Mouse (Mus musculus) mouse embryonic stem cell (cell line): Measurements from ENCODE around the gene Maml3.

Experiments
- in situ Hi-C, 2 experiments: fragments of 300-500 bp; cut with MboI; formaldehyde crosslinking; loops; 1 replicate in 1 of 2; 3 replicates in 1 of 2; pipeline ENCODE4 v1.14.3; 2019 to 2020; ENCODE audit warnings: low sequenced_read_pairs in 2 of 2, low pct_unique_long_range_greater_than_20kb in 1 of 2, mixed read lengths in 1 of 2; ENCODE audit not compliant: unreplicated experiment in 1 of 2

The Maml3 gene

DNA sequence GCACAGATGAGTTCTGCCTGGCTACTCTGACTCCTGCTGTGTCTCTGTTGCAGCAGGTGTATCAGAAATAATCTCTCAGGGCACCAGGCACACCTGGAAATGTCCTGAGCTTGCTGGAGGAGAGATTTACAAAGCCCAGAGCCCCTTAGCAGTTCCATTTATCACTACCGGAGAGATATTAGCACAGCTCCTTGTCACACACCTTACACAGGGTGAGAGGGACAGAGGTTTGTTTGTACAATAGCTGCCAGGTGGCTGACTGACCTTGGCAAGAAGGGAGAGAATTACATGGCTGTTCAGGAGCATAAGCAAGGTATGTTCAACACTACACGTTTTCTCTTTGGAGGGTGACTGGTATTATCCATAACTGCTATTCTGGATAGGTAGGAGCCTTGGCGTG is 409.2 kb downstream of the Maml3 start:
- in situ Hi-C loops, result no loop called here

- in situ Hi-C loops, result no loop called here
Observed at GRCm38 (mm10) chr3:51694576-51694975, 410.3 kb downstream of the Maml3 start.

- in situ Hi-C loops, result no loop called here
Observed at GRCm38 (mm10) chr3:51693196-51693595, 411.7 kb downstream of the Maml3 start.

- in situ Hi-C loops, result no loop called here
Observed at GRCm38 (mm10) chr3:51688725-51689124, 416.2 kb downstream of the Maml3 start.

DNA sequence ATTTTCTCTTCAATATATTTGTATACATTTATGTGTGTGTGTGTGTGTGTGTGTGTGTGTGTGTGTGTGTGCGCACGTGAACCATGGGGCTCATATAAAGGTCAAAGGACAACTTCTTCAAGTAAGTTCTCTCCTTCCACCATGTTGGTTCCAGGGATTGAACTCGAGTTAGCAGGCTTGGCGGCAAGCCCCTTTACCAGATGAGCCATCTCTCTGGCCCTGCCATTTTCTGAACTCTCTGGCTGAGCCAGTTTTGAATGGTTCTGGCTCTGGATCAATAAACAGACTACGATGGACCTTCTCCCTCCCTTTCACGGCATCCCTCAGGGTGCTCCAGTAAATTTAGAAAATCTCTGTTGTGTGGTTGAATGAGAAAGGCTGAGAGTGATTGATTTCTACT is 418.1 kb downstream of the Maml3 start:
- in situ Hi-C loops, result no loop called here

DNA sequence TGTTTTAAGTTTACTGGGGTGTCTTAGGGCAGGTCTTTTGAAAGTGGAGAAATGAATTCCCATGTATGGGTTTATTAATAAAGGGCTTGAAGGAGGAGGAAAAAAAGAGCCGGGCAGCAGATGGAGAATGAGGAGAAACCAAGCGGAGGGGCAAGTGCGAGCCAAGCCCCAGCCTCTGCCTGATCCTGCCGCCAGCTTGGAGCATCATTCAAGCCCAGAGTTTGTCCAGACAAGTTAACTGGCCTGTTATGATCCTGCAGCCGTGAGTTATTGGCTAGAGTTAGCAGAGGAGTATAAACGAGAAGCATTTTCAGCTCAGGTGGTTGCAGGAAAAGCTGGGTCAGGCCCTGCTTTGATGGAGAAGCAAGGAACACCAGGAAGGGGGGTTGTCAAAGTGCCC is 418.6 kb downstream of the Maml3 start:
- in situ Hi-C loops, result no loop called here

- in situ Hi-C loops, result no loop called here
Observed at GRCm38 (mm10) chr3:51685539-51685938, 419.3 kb downstream of the Maml3 start.

GRCm38 (mm10) chr3:51674963-51675362 is 429.9 kb downstream of the Maml3 start:
- in situ Hi-C loops, result no loop called here

DNA sequence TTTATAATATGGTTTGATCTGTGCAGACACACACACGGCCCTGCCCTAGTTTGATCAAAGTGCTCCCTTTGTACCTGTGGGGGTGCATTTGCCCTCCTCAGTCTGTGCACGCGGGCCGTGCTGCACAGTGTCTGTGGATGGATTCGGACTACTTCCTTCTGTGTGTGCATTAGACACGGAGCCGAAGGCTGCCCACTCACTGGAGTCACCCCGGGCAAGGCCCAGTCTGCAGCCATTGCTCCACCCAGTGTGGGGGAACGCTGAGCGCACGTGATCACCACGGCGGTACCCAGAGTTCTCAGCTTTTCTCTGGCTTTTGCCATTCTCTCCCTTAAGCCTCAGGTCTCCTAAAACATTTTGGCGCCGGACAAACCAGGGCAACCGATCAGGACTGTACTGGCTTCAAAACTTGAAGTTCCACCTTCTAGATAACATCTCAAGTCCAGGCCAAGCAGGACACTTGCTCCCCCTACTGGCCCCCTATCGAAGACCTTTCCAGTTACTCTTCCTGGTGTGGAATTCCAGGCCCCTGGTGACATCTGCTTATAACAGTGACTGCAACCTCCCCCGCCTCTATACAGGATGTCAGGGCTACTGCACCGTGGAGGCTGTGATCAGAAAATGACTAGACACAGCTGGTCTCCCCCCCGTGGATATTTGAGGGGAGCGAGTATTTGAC is 431.3 kb downstream of the Maml3 start:
- in situ Hi-C loops, result no loop called here

- in situ Hi-C loops, result no loop called here
Observed at GRCm38 (mm10) chr3:51672631-51673030, 432.2 kb downstream of the Maml3 start.

GRCm38 (mm10) chr3:51671071-51671469 is 433.8 kb downstream of the Maml3 start:
- in situ Hi-C loops, result no loop called here

DNA sequence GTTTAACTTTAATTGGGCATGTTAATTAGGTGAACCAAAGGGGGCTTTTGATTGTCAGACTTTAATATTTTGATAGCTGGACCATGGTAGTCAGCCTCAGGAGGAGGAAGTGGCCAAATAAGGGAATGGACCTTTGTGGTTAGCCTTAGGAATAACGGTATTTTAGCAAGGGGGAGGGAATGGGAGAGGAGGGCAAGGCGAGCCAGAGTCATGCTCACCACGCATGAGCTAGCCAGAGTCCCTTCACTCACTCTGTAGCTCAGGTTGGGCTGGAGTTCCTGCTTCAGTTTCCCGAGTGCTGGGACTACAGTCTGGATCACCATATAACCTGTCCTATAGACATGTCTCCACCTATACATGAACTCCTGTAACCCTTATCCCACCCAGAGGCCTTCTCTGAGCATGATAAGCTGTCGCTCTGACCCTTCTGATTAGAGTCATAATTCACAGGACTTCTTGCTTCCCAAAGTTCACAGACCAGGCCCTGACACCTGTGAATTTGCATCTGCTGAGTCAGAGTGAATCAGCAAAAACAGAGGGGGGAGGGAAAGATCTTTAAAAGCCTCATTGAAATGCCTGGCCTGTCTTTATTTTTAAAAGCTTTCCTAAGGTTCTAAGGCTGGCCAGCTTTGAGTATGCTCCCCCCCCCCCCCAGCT is 434.3 kb downstream of the Maml3 start:
- in situ Hi-C loops, result no loop called here

DNA sequence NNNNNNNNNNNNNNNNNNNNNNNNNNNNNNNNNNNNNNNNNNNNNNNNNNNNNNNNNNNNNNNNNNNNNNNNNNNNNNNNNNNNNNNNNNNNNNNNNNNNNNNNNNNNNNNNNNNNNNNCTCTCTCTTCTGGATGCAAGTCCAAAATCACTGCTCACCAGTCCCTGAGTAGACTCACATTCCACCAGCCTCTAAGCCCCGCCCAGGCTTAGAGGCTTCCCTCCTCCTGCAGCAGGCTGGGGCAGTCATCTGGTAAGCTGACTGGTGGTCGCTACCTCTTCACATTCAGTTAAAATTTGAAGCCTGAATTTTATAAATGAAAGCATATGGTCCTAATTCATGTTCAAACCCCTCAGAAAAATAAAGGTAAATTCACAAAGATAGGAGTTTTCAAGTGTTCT is 436.3 kb downstream of the Maml3 start:
- in situ Hi-C loops, result no loop called here

DNA sequence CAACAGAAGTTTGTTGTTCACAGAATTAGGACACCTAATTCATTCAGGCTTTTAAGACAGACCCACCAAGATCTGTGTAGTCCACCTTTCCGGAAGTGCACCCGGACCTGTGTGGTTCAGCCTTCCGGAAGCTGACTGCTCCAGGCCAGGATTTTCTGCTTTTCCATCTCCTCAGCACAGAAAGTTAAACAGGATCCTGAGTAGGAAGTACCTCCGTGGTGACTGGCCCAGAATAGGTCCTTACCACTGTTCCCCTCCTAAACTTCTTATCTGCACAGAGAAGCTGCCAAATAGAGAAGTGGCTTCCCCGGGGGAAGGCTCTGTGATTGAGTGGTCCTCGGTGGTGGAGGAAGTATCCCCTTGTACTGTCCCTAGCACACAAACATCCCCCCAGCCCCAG is 442.3 kb downstream of the Maml3 start:
- in situ Hi-C loops, result no loop called here

DNA sequence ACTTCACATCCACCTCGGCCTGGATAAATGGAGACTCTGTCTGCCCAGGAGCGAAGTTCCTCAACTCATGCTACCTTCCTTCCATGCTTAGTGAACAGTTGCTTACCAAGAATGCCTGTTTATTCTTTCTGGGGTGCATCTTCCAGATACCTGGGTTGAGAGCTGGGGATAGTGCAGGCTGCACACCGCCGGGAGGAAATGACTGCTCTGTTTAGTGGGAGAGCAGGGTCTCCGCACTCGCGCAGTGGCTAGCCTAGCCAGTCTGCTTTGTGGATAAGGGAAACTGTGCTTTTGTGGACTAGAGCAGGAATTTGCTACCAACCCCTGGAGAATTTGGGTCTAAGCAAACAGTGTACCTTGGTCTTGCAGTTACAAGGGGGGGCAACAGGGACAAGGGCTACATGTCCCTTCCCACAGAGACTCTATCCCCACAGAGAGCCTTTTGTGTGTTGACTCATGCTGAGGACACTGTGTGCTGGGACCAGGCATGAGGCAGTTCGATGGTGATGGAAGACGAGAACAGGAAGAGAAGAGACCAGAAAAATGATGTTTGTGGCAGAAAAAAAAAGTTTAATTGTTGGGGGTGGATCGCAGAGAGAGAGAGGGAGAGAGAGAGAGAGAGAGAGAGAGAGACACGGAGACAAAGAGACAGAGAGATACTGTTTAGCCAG is 442.9 kb downstream of the Maml3 start:
- in situ Hi-C loops, result no loop called here

DNA sequence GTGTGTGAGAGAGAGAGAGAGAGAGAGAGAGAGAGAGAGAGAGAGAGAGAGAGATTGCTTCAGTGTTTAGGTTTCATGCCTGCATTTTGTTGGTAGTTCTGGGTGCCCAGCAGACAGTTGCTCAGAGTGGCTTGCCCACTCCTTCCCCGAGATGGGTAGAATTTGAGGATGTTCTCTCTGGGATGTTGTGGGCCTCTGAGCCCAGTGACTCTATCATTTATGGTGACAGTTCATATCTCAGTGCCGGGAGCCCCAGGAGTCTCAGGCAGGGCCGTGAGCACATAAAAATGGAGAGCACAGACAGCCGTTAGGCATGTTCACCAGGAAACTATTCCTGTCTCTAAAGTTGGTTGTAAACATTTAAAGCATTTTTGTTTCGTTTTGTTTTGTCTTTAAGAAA is 443.5 kb downstream of the Maml3 start:
- in situ Hi-C loops, result no loop called here

- in situ Hi-C loops, result no loop called here
Observed at GRCm38 (mm10) chr3:51660821-51661276, 444.0 kb downstream of the Maml3 start.

DNA sequence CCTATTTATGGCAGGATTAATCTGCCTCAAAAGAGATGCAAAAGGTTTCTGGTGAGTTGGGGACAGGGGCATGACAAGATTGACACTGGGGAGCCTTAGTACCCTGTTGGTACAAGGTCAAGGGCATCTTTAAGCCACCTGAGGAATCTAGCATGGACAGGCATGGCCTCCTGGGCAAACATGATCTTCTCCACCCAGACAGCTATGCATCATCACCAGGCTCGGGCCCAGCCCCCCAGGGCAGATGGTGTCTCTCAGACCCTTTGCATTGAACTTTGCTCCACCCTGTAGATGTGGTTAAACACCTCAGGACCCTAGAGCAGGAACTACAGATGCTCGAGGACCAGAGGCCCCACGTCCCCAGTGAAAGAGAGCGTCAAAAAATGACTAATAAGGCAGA is 444.8 kb downstream of the Maml3 start, which contains the start of gene Mgst2:
Mgst2 (plus strand) TSS at position 301 of the 400 bp plus-strand sequence.
- in situ Hi-C loops, result no loop called here

DNA sequence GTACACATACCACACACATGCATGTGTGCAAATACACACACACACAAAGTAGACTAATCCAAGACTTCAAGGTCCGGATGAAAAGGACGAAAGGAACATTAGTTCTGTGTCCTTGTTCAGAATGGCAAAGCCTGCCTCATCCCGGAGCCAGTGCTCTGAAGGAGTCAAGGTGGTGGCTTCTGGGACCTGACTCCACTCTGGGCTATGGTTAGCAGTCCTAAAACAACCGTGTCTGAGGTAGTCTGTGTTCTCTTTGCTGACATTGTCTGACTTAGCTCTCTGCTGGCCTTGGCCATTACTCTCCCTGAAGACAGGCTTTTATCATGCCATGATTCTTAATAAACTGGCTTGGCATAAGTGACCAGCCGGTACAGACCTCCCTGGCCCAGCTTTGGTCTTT is 445.5 kb downstream of the Maml3 start:
- in situ Hi-C loops, result no loop called here
